Mouse (Mus musculus) limb, embryonic 15.5 days (tissue): ENCODE data around the gene Mrgprf. TPM values are rescaled to one million over a fixed set of nuclear protein-coding genes. Genes with fewer than 3 reads are reported as not detected.
A peak's percentile ranks its signal among the peaks of the same experiment; 100 is the strongest.

Source experiments
- ATAC-seq: fragments of 200-750 bp; cut with Nextera tagmentation; 2 replicates; pipeline ENCODE4 v1.8.0; 2017; ENCODE audit warnings: low read depth, moderate TSS enrichment; ENCODE audit not compliant: insufficient number of reproducible peaks, low FRiP score, low TSS enrichment
- H3K27ac ChIP-seq: fragments of 300-500 bp; sonication (generic); 2 replicates; pipeline ENCODE4 v1.5.1; 2015; ENCODE audit warnings: moderate library complexity, mild to moderate bottlenecking, inconsistent platforms
- H3K27me3 ChIP-seq: fragments of 300-500 bp; sonication (generic); 2 replicates; pipeline ENCODE4 v1.6.1; 2015; ENCODE audit warnings: inconsistent platforms
- H3K36me3 ChIP-seq: fragments of 300-500 bp; sonication (generic); 2 replicates; pipeline ENCODE4 v1.6.1; 2015; ENCODE audit warnings: inconsistent platforms
- H3K4me1 ChIP-seq: fragments of 300-500 bp; sonication (generic); 2 replicates; pipeline ENCODE4 v1.6.1; 2015; ENCODE audit warnings: inconsistent platforms
- H3K4me2 ChIP-seq: fragments of 300-500 bp; sonication (generic); 2 replicates; pipeline ENCODE4 v1.6.1; 2015; ENCODE audit warnings: mild to moderate bottlenecking, inconsistent platforms
- H3K4me3 ChIP-seq: fragments of 300-500 bp; sonication (generic); 2 replicates; pipeline ENCODE4 v1.5.1; 2015; ENCODE audit warnings: mild to moderate bottlenecking, inconsistent platforms
- H3K9ac ChIP-seq: fragments of 300-500 bp; sonication (generic); 2 replicates; pipeline ENCODE4 v1.6.1; 2015; ENCODE audit warnings: inconsistent platforms
- H3K9me3 ChIP-seq: fragments of 300-500 bp; sonication (generic); 2 replicates; pipeline ENCODE4 v1.6.1; 2016; ENCODE audit warnings: inconsistent platforms
- WGBS: fragments of 180-500 bp; shearing (Covaris S2); methylation state at CpG from one replicate; pipeline ENCODE4 v1.1.7; 2015; 5-methylcytosine and 5-hydroxymethylcytosine counted together
- polyA plus RNA-seq: library from polyadenylated mRNA; unstranded; fragments of >200 nt; fragmentation: Nextera tagmentation; extraction: Ambion mirVana; gene quantifications from 2 replicates; pipeline ENCODE4 v1.2.1, GENCODE M21; 2015

Gene Mrgprf
- polyA plus RNA-seq: 10.8 and 15.3 TPM in 2 replicates

DNA sequence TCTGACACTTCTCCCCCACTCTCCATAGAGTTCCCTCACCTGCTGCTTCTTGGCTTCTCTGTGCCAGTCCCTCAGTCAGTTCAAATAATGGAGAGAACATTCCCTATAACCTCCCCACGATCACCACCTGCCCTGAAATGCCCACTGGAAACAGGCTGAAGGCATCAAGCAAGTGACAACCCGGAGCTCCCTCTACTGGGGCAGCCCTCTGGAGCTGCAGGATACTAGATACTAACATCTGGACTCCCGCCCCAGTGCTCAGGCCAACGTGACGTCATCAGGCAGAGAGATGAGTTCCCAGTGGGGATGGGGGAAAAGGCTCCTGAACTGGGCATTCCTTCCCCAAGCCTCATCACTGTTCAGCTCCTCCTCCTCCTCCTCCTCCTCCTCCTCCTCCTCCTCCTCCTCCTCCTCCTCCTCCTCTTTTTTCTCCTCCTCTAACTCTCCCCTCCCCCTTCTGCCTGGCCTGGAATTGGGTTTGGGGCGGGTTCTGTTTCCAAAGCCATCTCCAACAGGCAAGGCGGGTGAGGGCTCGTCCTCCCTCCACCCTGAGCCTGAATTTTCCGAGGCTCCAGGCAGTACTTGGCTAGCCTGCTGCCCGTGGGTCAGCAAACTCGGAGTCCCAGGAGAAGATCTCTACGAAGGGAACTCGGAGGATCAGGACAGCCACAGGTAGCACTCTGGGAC lies at the start of gene Mrgprf:
Gene Mrgprf (plus strand): TSS at position 508 of the 687 bp plus-strand sequence.
- ATAC-seq: no peak; the same call in 1 of the 2 replicates
- Histone ChIP-seq H3K4me2 (peak within 1 kb of the TSS; percentile 40), H3K27me3 (no peaks in the 10 kb centered on the region)

DNA sequence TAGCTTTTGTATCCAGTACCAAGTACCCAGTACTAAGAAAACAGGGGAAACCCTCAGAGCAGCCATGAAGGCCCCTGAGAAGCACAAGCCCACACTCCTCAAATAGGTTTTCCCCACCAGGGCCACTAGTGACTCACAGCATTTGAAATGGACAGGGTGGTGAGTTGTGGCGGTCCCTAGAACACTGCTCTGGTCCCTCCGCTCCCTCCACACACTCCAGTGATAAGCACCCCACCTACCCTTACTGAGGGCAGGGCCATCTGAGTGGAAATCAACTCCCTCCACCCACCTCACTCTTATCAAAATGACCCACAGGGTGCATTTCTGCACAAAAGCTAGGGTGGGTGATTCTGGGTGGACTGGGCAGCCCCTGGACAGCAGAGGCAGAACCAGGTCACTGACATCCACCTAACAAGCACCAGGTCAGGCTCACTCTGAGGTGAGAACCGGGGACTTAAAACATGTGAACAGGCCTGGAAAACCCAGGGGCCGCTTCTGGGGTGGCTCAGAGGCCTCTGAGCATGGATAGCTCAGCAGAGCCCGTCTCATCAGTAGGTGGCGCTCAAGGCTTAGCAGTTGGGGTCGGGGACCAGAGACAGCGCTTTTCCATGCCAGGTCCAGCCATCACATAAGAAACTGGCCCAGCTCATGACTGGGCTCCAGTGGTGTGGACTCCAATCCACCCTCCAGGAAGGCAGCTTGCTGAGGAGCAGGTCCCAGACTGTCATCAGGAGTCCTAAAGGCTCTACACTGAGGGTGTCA lies 47.7 kb upstream of the Mrgprf start:
- Histone ChIP-seq H3K4me2 (no peak overlapping the region), H3K9ac (no peak overlapping the region), H3K9me3 (no peaks in the 10 kb centered on the region), H3K4me3 (no peak overlapping the region), H3K27me3 (no peaks in the 10 kb centered on the region), H3K4me1 (peaks cover 10% of the 10 kb centered on the region), H3K36me3 (peaks cover 39% of the 10 kb centered on the region), H3K27ac (no peak overlapping the region)
- ATAC-seq: no peak; the same call in 1 of the 2 replicates
- 26% methylated on average over 8 of the region's 8 CpGs for WGBS

More for the DNA sequence above, at the start of gene Mrgprf:
- peak within 1 kb of the TSS; percentile 27 for H3K4me3 ChIP-seq
- 23% methylated on average over 12 of the region's 13 CpGs for WGBS
- H3K9ac ChIP-seq: no peak within 1 kb of the TSS
- no peaks in the 10 kb centered on the region for H3K9me3 ChIP-seq
- H3K36me3 ChIP-seq: no peaks in the 10 kb centered on the region
- H3K4me1 ChIP-seq: peaks cover 41% of the 10 kb centered on the region
- H3K27ac ChIP-seq: peak within 1 kb of the TSS; percentile 80

DNA sequence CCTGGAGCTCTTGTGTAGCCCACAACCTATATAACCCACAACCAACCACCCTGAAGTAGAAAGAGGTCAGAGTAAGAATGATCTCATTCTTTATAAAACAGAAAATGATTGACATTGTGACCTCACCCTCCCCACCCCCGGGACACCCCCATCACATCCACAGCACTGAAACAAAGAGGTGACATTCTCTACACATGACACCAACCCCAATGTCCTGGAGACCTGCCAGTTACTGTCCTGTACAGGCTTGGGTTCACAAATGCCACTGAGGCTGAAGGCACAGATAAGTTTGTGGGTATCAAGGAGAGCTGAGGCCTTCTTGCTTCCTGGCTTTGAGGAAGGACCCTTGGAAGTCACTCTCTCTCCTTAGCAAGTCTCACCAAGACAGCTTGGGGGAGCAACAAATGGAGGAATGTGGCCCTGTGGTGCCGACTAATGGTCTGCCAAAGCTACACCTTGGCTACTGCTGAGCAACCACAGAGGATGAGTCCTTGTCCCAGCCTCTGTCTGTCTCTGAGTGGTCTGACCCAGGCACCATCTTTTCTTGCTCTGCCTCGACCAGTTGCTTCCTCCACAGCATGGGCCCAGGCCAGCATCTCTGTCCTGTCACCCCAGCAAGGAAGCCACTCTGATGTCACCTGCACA lies 46.5 kb upstream of the Mrgprf start:
- 54% methylated on average over 3 of the region's 3 CpGs for WGBS
- H3K4me2 ChIP-seq: no peak overlapping the region
- H3K27ac ChIP-seq: no peak overlapping the region
- no peaks in the 10 kb centered on the region for H3K27me3 ChIP-seq
- H3K9me3 ChIP-seq: no peaks in the 10 kb centered on the region
- H3K4me3 ChIP-seq: no peak overlapping the region
- peaks cover 10% of the 10 kb centered on the region for H3K4me1 ChIP-seq
- H3K36me3 ChIP-seq: peaks cover 51% of the 10 kb centered on the region
- no peak for ATAC-seq
- no peak overlapping the region for H3K9ac ChIP-seq

DNA sequence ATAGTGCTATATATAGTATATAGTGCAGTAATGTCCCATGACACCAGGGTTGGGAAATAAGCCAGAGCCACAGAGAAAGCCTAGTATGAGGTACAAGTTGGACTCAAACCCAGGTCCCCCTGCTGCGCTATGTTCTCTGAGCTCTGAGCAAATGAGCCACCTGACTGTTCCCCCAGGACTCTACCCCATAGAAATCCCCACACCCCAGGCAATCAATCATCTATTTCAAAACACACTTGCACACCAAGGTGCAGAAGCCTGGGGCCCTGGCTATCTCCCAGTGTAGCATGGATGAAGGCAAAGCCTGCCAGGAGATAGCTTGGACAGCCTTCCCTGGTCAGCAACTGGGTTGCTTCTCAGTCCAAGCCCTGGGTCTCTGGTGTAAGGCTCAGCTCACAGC lies 44.5 kb upstream of the Mrgprf start:
- no peak for ATAC-seq
- WGBS: 83% methylated on average over 1 of the region's 1 CpGs
- no peak overlapping the region for H3K9ac ChIP-seq
- H3K27me3 ChIP-seq: no peaks in the 10 kb centered on the region
- H3K27ac ChIP-seq: no peak overlapping the region
- H3K4me1 ChIP-seq: peaks cover 7% of the 10 kb centered on the region
- no peak overlapping the region for H3K4me3 ChIP-seq
- no peak overlapping the region for H3K4me2 ChIP-seq
- H3K9me3 ChIP-seq: no peaks in the 10 kb centered on the region
- peaks cover 70% of the 10 kb centered on the region for H3K36me3 ChIP-seq

DNA sequence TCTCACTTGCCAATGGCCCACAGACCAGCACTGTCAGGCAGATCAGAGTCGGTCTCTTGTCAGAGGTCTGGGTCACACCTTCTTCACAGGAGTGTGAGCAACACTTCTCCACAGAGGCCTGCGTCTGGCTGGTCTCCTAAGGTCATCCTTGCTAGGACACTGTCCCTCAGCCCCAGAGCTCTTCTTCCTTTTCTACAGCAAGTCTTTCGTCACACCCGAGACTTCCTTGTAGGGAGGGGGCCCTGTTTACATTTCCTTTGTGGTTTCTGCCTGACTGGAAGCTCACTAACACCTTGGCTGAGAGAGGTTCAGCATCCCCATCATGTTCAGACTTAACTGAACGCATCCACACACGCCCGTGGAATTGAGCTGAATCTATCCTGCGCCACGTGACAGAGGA lies 36.4 kb upstream of the Mrgprf start:
- WGBS: 71% methylated on average over 9 of the region's 9 CpGs
- ATAC-seq: no peak
- peaks cover 76% of the 10 kb centered on the region for H3K36me3 ChIP-seq

DNA sequence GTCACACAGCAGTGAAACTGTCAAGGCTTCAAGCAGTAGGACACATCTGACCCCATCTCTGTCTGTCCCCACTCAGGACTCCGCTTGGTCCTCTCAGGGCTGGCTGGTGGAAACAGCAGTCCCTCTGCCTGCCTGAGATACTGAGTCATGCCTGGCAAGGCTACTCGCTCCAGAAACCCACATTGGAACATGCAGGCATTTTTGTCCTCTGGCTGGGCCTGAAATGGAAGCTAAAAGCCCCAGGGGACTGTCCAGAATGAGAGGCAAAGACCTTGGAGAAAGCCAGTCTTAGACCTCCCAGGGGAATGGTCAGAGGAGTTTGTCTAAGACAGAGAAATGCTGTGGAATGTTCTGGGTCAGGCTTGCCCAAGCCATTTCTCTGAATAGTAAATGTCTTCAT lies 34.6 kb upstream of the Mrgprf start:
- Histone ChIP-seq H3K9ac (no peak overlapping the region), H3K27me3 (no peaks in the 10 kb centered on the region), H3K4me2 (no peak overlapping the region), H3K4me3 (no peak overlapping the region), H3K36me3 (peaks cover 77% of the 10 kb centered on the region), H3K4me1 (no peaks in the 10 kb centered on the region), H3K27ac (no peak overlapping the region), H3K9me3 (no peaks in the 10 kb centered on the region)
- no peak for ATAC-seq
- WGBS: 80% methylated on average over 2 of the region's 2 CpGs

More for the DNA sequence above, 36.4 kb upstream of the Mrgprf start:
- no peaks in the 10 kb centered on the region for H3K4me1 ChIP-seq
- H3K4me3 ChIP-seq: no peak overlapping the region
- no peak overlapping the region for H3K9ac ChIP-seq
- no peaks in the 10 kb centered on the region for H3K9me3 ChIP-seq
- H3K27me3 ChIP-seq: no peaks in the 10 kb centered on the region
- H3K4me2 ChIP-seq: no peak overlapping the region
- no peak overlapping the region for H3K27ac ChIP-seq

DNA sequence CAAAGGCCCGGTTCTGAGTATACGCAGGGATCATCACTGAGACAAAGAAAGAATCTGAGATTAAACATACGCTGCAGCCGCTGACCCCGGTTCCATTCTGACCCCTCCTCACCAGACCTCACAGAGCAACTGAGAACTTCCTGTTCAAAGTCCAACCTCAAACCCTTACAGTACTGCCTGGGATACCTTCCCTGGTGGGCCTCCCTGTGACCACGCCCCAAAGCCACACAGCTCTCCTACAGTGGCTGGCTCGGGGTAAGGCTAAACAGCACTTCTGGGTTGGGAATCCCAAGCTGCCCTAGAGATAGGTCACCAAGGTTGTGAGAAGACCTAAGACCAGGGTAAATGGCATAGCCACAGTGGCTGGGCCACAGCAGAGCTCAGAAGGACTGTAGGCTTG lies 31.7 kb upstream of the Mrgprf start:
- Histone ChIP-seq H3K9me3 (no peaks in the 10 kb centered on the region), H3K36me3 (peaks cover 92% of the 10 kb centered on the region), H3K4me3 (no peak overlapping the region), H3K4me1 (no peaks in the 10 kb centered on the region), H3K4me2 (no peak overlapping the region), H3K9ac (no peak overlapping the region), H3K27ac (no peak overlapping the region), H3K27me3 (no peaks in the 10 kb centered on the region)
- WGBS: 89% methylated on average over 7 of the region's 7 CpGs
- ATAC-seq: no peak

DNA sequence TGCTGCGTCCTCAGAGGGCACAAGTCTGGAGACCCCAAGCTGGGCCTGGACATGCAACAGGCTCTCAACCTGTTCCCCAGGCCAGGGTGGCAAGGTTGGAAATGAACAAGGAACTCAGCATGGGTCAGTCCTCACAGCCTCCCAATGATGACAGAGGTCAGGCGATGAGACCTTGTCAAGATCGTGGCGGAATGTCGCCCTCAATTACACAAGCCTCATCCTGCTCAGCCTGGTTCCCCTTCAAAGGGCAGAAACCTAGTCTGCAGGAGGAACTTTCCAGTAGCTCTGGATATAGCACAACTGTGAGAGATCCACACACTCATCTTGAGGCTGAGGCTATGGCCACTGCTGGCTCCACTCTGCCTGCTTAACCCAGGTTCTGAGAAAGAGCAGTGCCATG lies 29.7 kb upstream of the Mrgprf start:
- Histone ChIP-seq H3K4me2 (no peak overlapping the region), H3K4me3 (no peak overlapping the region), H3K27me3 (no peaks in the 10 kb centered on the region), H3K9ac (no peak overlapping the region), H3K36me3 (peaks cover 96% of the 10 kb centered on the region), H3K4me1 (no peaks in the 10 kb centered on the region), H3K27ac (no peak overlapping the region), H3K9me3 (no peaks in the 10 kb centered on the region)
- WGBS: 84% methylated on average over 5 of the region's 5 CpGs
- ATAC-seq: no peak

DNA sequence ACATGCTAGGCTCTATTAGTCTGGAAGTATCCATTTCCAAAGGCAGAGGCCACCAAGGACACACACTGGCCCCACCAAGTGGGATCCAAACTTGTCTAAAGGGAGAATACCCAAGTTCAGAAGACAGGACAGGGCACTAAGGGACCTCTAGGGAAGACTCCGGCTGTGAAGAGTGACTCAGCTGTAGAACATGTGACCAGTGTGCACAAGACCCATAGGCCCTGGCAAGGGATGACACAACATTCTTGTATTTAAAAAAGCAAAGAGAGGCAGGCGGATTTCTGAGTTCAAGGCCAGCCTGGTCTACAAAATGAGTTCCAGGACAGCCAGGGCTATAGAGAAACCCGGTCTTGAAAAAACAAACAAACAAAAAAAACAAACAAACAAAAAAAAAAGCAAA lies 25.1 kb upstream of the Mrgprf start:
- Histone ChIP-seq H3K9me3 (no peaks in the 10 kb centered on the region), H3K4me3 (no peak overlapping the region), H3K27ac (no peak overlapping the region), H3K36me3 (peaks cover 91% of the 10 kb centered on the region), H3K4me2 (no peak overlapping the region), H3K9ac (no peak overlapping the region), H3K27me3 (no peaks in the 10 kb centered on the region), H3K4me1 (no peaks in the 10 kb centered on the region)
- WGBS: 86% methylated on average over 3 of the region's 3 CpGs
- ATAC-seq: no peak

DNA sequence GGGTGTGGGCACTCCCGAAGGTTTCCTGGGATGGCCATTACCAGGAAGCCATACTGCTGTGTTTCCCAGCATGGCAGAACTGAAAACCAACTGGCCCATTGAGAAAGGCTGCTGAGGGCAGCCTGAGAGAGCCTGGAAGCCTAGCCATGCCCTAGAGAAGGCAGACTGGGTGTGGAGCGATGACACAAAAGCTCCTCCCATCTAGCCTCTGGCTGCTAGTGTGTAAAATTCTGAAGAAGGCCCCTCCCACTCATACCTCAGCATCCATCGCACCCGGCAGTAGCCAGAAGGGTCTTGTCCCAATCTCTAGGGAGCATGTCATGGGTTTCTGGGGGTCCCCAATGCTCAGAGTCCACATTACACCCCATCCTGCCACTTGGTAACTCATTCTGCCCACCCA lies 19.2 kb upstream of the Mrgprf start:
- H3K9me3 ChIP-seq: no peaks in the 10 kb centered on the region
- WGBS: 60% methylated on average over 4 of the region's 4 CpGs
- H3K36me3 ChIP-seq: peaks cover 39% of the 10 kb centered on the region
- H3K9ac ChIP-seq: no peak overlapping the region
- no peak overlapping the region for H3K4me3 ChIP-seq
- peaks cover 23% of the 10 kb centered on the region for H3K4me1 ChIP-seq
- H3K27me3 ChIP-seq: no peaks in the 10 kb centered on the region
- no peak overlapping the region for H3K4me2 ChIP-seq
- H3K27ac ChIP-seq: no peak overlapping the region
- ATAC-seq: no peak

DNA sequence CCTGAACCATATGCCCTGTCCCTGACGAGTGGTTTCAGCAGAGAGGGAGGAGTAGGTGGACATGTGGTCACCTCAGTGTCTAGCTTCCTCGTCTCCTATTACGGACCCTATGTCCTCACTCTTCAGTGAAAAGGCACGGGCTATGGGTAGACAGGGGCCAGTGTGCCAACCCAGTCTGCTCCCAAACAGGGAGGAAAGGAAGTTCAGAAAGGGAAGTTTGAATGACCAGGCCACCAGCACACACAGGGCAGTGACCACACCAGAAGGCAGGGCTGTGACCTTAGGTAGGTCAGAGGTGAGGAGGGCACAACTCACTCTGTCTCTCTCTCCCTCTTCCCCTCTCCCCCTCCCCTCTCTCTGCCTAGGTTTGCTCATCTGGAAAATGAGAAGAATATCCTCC lies 17.6 kb upstream of the Mrgprf start:
- H3K4me1 ChIP-seq: peaks cover 23% of the 10 kb centered on the region
- H3K9ac ChIP-seq: peak overlapping the region; percentile 56
- H3K36me3 ChIP-seq: peaks cover 25% of the 10 kb centered on the region
- H3K27ac ChIP-seq: no peak overlapping the region
- 44% methylated on average over 4 of the region's 4 CpGs for WGBS
- ATAC-seq: no peak
- H3K27me3 ChIP-seq: no peaks in the 10 kb centered on the region
- peak overlapping the region; percentile 60 for H3K4me3 ChIP-seq
- peak overlapping the region; percentile 67 for H3K4me2 ChIP-seq
- no peaks in the 10 kb centered on the region for H3K9me3 ChIP-seq
